Mouse (Mus musculus): ENCODE results near the gene Inpp4a. TPM values are rescaled to one million over a fixed set of nuclear protein-coding genes. Genes with fewer than 3 reads are reported as not detected.

Gene Inpp4a
- 153 and 198 TPM in 2 replicates for polyA plus RNA-seq (2021; fragmentation: Nextera tagmentation)
- long read RNA-seq, experiment 1, transcript Inpp4a-212 (1 exons, 2,874 nt): major isoform, 5 of 85 reads
- long read RNA-seq, experiment 1, partial matches to known transcripts: 24 of 85 reads
- long read RNA-seq, experiment 1, other reads (novel, unspliced or antisense): 56 of 85 reads
- long read RNA-seq, experiment 2, partial matches to known transcripts: 6 of 445 reads
- long read RNA-seq, experiment 2, other reads (novel, unspliced or antisense): 439 of 445 reads

DNA sequence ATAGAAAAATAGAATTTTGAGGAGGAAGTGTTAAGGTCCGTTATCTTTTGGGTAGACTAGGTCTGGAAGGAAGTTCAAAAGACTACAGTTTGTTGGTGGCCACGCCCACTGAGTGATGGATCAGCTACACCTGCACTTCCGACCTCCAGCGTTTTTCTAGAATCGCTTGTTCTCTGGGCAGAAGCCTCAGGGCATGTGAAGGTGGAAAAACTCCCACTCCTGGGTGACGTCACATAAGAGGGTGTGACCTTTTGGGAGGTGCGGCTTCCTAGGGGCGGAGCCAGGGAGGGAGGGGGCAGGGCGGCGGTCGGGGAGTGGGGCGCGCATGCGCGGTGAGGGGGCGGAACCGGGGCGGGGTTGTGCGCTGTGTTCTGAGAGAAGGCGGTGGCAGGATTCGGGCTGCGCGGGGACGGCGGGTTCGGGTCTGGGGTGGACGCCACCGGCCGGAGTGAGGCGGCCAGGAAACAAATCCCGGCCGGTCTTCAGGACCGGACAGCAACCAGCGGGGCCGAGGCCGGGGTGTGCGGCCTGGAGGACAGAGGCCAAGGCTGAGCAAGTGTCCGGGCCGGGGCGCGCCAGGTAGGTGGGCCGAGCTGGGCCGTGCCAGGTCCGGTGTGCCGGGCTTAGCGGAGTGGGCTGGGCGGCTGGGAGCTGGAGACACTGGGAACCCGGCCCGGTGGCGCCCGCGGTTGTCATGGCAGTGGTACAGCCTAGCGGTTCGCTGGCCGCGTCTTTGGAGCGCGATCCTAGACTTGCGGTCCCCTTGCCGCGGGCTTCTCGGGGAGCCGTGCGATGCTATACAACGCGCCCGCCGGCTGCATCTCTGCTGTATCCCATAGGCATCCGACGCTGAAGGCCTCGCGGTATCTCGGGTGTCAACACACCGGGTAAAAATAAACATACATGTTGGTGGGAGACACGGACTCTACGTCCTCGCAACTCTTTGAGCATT is at the start of gene Inpp4a:
Gene Inpp4a (plus strand): TSS at position 326 of the 952 bp plus-strand sequence.

DNA sequence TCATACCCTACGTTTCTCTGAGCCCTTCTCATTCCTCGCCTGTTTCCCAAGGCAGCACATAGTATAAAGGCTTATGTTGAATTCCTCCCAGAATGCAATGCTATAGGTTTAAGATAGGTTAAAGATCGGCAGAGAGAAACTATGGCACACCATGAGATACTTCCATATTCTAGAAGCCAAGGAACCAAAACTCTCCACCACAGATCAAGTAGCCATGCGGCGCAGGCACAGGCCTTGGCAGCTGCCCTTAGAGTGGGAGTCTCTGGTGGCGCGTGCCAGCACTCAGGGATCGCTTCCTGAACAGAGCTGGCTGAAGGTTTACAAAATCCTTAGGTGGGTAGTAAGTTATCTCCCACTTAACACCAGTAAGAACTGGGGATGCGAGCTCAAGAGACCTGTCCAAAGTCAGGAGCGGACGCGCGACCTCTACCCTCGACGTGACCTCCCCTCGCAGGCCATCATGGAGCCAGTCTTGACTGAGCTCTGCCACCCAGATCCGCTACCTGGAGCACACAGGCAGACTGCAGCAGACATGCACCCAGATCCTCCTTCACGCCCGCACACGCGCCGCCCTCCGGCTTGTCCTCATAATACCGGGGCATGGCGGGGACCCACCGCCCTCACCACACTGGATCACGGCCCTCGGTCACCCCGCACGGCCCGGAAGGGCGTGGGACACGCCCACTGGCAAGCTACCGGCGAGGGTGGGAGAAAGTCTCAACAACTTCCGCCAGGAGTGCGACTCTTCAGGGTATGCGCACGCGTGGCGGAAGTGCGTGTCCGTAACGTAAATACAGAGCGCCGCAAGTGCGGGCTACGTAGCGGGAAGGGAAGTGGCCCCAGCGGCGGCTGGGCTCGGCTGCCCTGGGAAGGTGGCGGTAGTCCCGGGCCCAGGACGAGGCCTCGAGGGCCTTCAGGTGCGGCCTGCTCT is 130.0 kb downstream of the Inpp4a start, which contains the start of the genes Coa5 and Unc50:
Gene Coa5 (minus strand): TSS at position 738 of the 931 bp plus-strand sequence.
Gene Unc50 (plus strand): TSS at position 774 of the 931 bp plus-strand sequence.

Other genes starting within 250 kb of the Inpp4a start
- gene Cnga3, start 85.4 kb upstream of the Inpp4a start, polyA plus RNA-seq (2021; fragmentation: Nextera tagmentation): not detected in 2 replicates
- 44.0 and 52.8 TPM in 2 replicates for gene Coa5, start 130.2 kb downstream of the Inpp4a start, polyA plus RNA-seq (2021; fragmentation: Nextera tagmentation)
- 74.1 and 105 TPM in 2 replicates for gene Unc50, start 130.3 kb downstream of the Inpp4a start, polyA plus RNA-seq (2021; fragmentation: Nextera tagmentation)
- 43.9 and 49.8 TPM in 2 replicates for gene Mgat4a, start 241.2 kb downstream of the Inpp4a start, polyA plus RNA-seq (2021; fragmentation: Nextera tagmentation)

Measured in left cerebral cortex, adult 6 months (tissue).